8 mouse cellular contexts compared by ENCODE assay signal in genomic region chr14:48119648-48120270, GRCm38 (mm10). TPM values are rescaled to one million over a fixed set of nuclear protein-coding genes. Genes with fewer than 3 reads are reported as not detected.
DNase-seq lines count a peak whose midpoint lies in the region; ATAC-seq lines count a peak whose summit lies in the region.

No protein-coding gene starts in this region.

- no peaks in the 10 kb centered on the region for H3K9me3 ChIP-seq in heart, embryonic 15.5 days (replicated peaks)
- H3K9me3 ChIP-seq in embryonic facial prominence, embryonic 14.5 days (ENCODE audit: control insufficient read depth, low read length), result no peaks in the 10 kb centered on the region
- H3K9me3 ChIP-seq in intestine, embryonic 14.5 days (ENCODE audit: control insufficient read depth, low read length), result no peaks in the 10 kb centered on the region
- no peaks in the 10 kb centered on the region for H3K9me3 ChIP-seq in midbrain, embryonic 16.5 days (replicated peaks; ENCODE audit: control insufficient read depth, low read length, poor library complexity, severe bottlenecking)

- 17% methylated on average over 17 of the region's 17 CpGs for WGBS in heart, embryonic 15.5 days
- 10% methylated on average over 17 of the region's 17 CpGs for WGBS in embryonic facial prominence, embryonic 14.5 days
- WGBS in intestine, embryonic 14.5 days, result 7% methylated on average over 17 of the region's 17 CpGs
- WGBS in midbrain, embryonic 16.5 days, result 1% methylated on average over 17 of the region's 17 CpGs

- no peak for DNase-seq in heart, postnatal 14 days
- no peak for DNase-seq in embryonic facial prominence, embryonic 14.5 days (ENCODE audit: low spot score)
- no peak for DNase-seq in intestine, embryonic 14.5 days (ENCODE audit: low spot score)
- no peak for DNase-seq in right cerebral cortex, postnatal 4 days
- no peak for DNase-seq in spleen, postnatal 10 days (ENCODE audit: low spot score in 2 of 2)
- no peak for DNase-seq in retina, embryonic 14.5 days (ENCODE audit: low spot score)

- no peak for ATAC-seq in heart, embryonic 15.5 days (replicated peaks; ENCODE audit: insufficient number of reproducible peaks, insufficient read depth, low FRiP score, low read depth)
- no peak for ATAC-seq in embryonic facial prominence, embryonic 14.5 days (ENCODE audit: low read depth)
- no peak for ATAC-seq in intestine, embryonic 14.5 days (replicated peaks; ENCODE audit: low FRiP score, low TSS enrichment, low read depth)
- no peak for ATAC-seq in midbrain, embryonic 16.5 days

- peaks cover 13% of the 10 kb centered on the region for H3K4me1 ChIP-seq in heart, embryonic 15.5 days (replicated peaks)
- H3K4me1 ChIP-seq in embryonic facial prominence, embryonic 14.5 days (ENCODE audit: control insufficient read depth, insufficient read depth, low read length), result peaks cover 22% of the 10 kb centered on the region
- peaks cover 33% of the 10 kb centered on the region for H3K4me1 ChIP-seq in intestine, embryonic 14.5 days (replicated peaks; ENCODE audit: control insufficient read depth, insufficient read depth, low read length)
- peaks cover 30% of the 10 kb centered on the region for H3K4me1 ChIP-seq in midbrain, embryonic 16.5 days (ENCODE audit: control insufficient read depth, insufficient read depth, low read length)

- H3K4me3 ChIP-seq in heart, embryonic 15.5 days, result peak overlapping the region; percentile 89
- peak overlapping the region; percentile 69 for H3K4me3 ChIP-seq in embryonic facial prominence, embryonic 14.5 days (ENCODE audit: low read depth, low read length)
- peak overlapping the region; percentile 75 for H3K4me3 ChIP-seq in intestine, embryonic 14.5 days (ENCODE audit: low read depth, low read length)
- H3K4me3 ChIP-seq in midbrain, embryonic 16.5 days (ENCODE audit: low read depth, low read length), result peak overlapping the region; percentile 84

- no peaks in the 10 kb centered on the region for H3K36me3 ChIP-seq in heart, embryonic 15.5 days
- H3K36me3 ChIP-seq in embryonic facial prominence, embryonic 14.5 days (ENCODE audit: control insufficient read depth, insufficient read depth, low read length), result no peaks in the 10 kb centered on the region
- H3K36me3 ChIP-seq in intestine, embryonic 14.5 days (ENCODE audit: control insufficient read depth, insufficient read depth, low read length), result no peaks in the 10 kb centered on the region
- H3K36me3 ChIP-seq in midbrain, embryonic 16.5 days (ENCODE audit: control insufficient read depth, insufficient read depth, low read length), result no peaks in the 10 kb centered on the region

- H3K4me2 ChIP-seq in heart, embryonic 15.5 days, result peak overlapping the region; percentile 97
- H3K4me2 ChIP-seq in embryonic facial prominence, embryonic 14.5 days (ENCODE audit: low read depth, low read length), result peak overlapping the region; percentile 84
- peak overlapping the region; percentile 89 for H3K4me2 ChIP-seq in intestine, embryonic 14.5 days (ENCODE audit: low read length)
- H3K4me2 ChIP-seq in midbrain, embryonic 16.5 days (ENCODE audit: low read length), result peak overlapping the region; percentile 97

- intact Hi-C loops in heart, postnatal 14 days (cut with DNase I), result loop anchor here (5.0 to 10.0 kb wide), 4 partner anchors 48 to 367 kb away; no protein-coding TSS in a partner anchor

- no peak overlapping the region for H3K9ac ChIP-seq in heart, embryonic 15.5 days
- no peak overlapping the region for H3K9ac ChIP-seq in embryonic facial prominence, embryonic 14.5 days (ENCODE audit: low read depth, low read length)
- no peak overlapping the region for H3K9ac ChIP-seq in intestine, embryonic 14.5 days (ENCODE audit: low read length)
- no peak overlapping the region for H3K9ac ChIP-seq in midbrain, embryonic 16.5 days (ENCODE audit: low read depth, low read length)

- no peak overlapping the region for H3K27ac ChIP-seq in heart, embryonic 15.5 days
- no peak overlapping the region for H3K27ac ChIP-seq in embryonic facial prominence, embryonic 14.5 days (replicated peaks; ENCODE audit: low read depth, low read length)
- H3K27ac ChIP-seq in intestine, embryonic 14.5 days (ENCODE audit: low read depth), result no peak overlapping the region
- H3K27ac ChIP-seq in midbrain, embryonic 16.5 days (ENCODE audit: low read length), result no peak overlapping the region

- H3K27me3 ChIP-seq in heart, embryonic 15.5 days, result peaks cover 9% of the 10 kb centered on the region; the same call in 1 of the 2 replicates
- H3K27me3 ChIP-seq in embryonic facial prominence, embryonic 14.5 days (replicated peaks; ENCODE audit: control insufficient read depth, insufficient read depth, low read length), result no peaks in the 10 kb centered on the region; the same call in 1 of the 2 replicates
- no peaks in the 10 kb centered on the region for H3K27me3 ChIP-seq in intestine, embryonic 14.5 days (replicated peaks; ENCODE audit: control insufficient read depth, insufficient read depth, low read length)
- no peaks in the 10 kb centered on the region for H3K27me3 ChIP-seq in midbrain, embryonic 16.5 days (ENCODE audit: control insufficient read depth, insufficient read depth, low read depth, low read length)

RNA-seq across cellular contexts. Expression of gene Peli2, which starts 0.9 kb away (rescaled TPM):
- 2.3 and 5.1 TPM in 2 replicates for polyA plus RNA-seq in heart, embryonic 15.5 days (2015; fragmentation: Nextera tagmentation; extraction: Ambion mirVana)
- 10 to 100 TPM; 15.6 to 18.6 TPM for total RNA-seq in heart, postnatal 14 days (2021)
- 5.5 and 6.9 TPM in 2 replicates for polyA plus RNA-seq in embryonic facial prominence, embryonic 14.5 days (2014; fragmentation: Nextera tagmentation; extraction: Ambion mirVana)
- 6.6 and 6.7 TPM in 2 replicates for polyA plus RNA-seq in intestine, embryonic 14.5 days (2014; fragmentation: Nextera tagmentation; extraction: Ambion mirVana)
- polyA plus RNA-seq in midbrain, embryonic 16.5 days (2015; fragmentation: Nextera tagmentation; extraction: Ambion mirVana), result 4.6 and 5.0 TPM in 2 replicates
